Mouse (Mus musculus) stomach, postnatal 0 days (tissue): ENCODE measurements around the gene Padi2.

Source experiments
- CTCF ChIP-seq: IDR thresholded peaks from 2 replicates; pipeline ENCODE4 v1.5.1; 2016; ENCODE audit warnings: antibody characterized with exemption, low read depth, mild to moderate bottlenecking, moderate library complexity
- EP300 ChIP-seq: optimal IDR thresholded peaks from 2 replicates; pipeline ENCODE3; 2016; ENCODE audit warnings: antibody characterized with exemption

- no peak for TF ChIP-seq EP300
- no peak for TF ChIP-seq CTCF
Measured at GRCm38 (mm10) chr4:140995811-140996210, 89.7 kb downstream of the Padi2 start.
